Mouse (Mus musculus) midbrain, embryonic 14.5 days (tissue): ENCODE data around the gene Abca4. TPM values are rescaled to one million over a fixed set of nuclear protein-coding genes. Genes with fewer than 3 reads are reported as not detected.

Source experiments
- ATAC-seq: fragments of 200-750 bp; cut with Nextera tagmentation; 2 replicates; pipeline ENCODE4 v1.8.0; 2017; ENCODE audit warnings: moderate number of reproducible peaks, moderate library complexity; ENCODE audit not compliant: low FRiP score, low TSS enrichment
- DNase-seq: peaks from one replicate; pipeline ENCODE4 v3.0.0-alpha.2; 2015
- H3K27ac ChIP-seq: fragments of 300-500 bp; sonication (generic); replicated peaks from 2 replicates; pipeline ENCODE4 v1.5.1; 2014; ENCODE audit warnings: mild to moderate bottlenecking, low read depth, low read length, moderate library complexity
- H3K27me3 ChIP-seq: fragments of 300-500 bp; sonication (generic); 2 replicates; pipeline ENCODE4 v1.6.1; 2014; ENCODE audit warnings: low read length, control low read depth, mixed read lengths; ENCODE audit not compliant: control insufficient read depth, insufficient read depth
- H3K36me3 ChIP-seq: fragments of 300-500 bp; sonication (generic); 2 replicates; pipeline ENCODE4 v1.6.1; 2014; ENCODE audit warnings: low read length, control low read depth; ENCODE audit not compliant: control insufficient read depth, insufficient read depth
- H3K4me1 ChIP-seq: fragments of 300-500 bp; sonication (generic); 2 replicates; pipeline ENCODE4 v1.6.1; 2014; ENCODE audit warnings: mild to moderate bottlenecking, antibody characterized with exemption, low read length, control low read depth; ENCODE audit not compliant: control insufficient read depth, insufficient read depth
- H3K4me2 ChIP-seq: fragments of 300-500 bp; sonication (generic); 2 replicates; pipeline ENCODE4 v1.6.1; 2014; ENCODE audit warnings: mild to moderate bottlenecking, low read length, moderate library complexity
- H3K4me3 ChIP-seq: fragments of 300-500 bp; sonication (generic); replicated peaks from 2 replicates; pipeline ENCODE4 v1.5.1; 2014; ENCODE audit warnings: low read depth, low read length
- H3K9ac ChIP-seq: fragments of 300-500 bp; sonication (generic); replicated peaks from 2 replicates; pipeline ENCODE4 v1.6.1; 2014; ENCODE audit warnings: mild to moderate bottlenecking, low read length, moderate library complexity
- H3K9me3 ChIP-seq: fragments of 300-500 bp; sonication (generic); 2 replicates; pipeline ENCODE4 v1.6.1; 2016; ENCODE audit warnings: low read length, control low read depth, mixed read lengths; ENCODE audit not compliant: control insufficient read depth
- WGBS: fragments of 180-500 bp; shearing (Covaris S2); extraction: QIAGEN DNeasy Blood & Tissue Kit; methylation state at CpG from one replicate; pipeline ENCODE4 v1.1.7; 2014; 5-methylcytosine and 5-hydroxymethylcytosine counted together
- polyA plus RNA-seq: library from polyadenylated mRNA; unstranded; fragments of >200 nt; fragmentation: Nextera tagmentation; extraction: Ambion mirVana; gene quantifications from 2 replicates; pipeline ENCODE4 v1.2.1, GENCODE M21; 2014

Abca4 gene
- 1.00 and 1.6 TPM in 2 replicates for polyA plus RNA-seq

DNA sequence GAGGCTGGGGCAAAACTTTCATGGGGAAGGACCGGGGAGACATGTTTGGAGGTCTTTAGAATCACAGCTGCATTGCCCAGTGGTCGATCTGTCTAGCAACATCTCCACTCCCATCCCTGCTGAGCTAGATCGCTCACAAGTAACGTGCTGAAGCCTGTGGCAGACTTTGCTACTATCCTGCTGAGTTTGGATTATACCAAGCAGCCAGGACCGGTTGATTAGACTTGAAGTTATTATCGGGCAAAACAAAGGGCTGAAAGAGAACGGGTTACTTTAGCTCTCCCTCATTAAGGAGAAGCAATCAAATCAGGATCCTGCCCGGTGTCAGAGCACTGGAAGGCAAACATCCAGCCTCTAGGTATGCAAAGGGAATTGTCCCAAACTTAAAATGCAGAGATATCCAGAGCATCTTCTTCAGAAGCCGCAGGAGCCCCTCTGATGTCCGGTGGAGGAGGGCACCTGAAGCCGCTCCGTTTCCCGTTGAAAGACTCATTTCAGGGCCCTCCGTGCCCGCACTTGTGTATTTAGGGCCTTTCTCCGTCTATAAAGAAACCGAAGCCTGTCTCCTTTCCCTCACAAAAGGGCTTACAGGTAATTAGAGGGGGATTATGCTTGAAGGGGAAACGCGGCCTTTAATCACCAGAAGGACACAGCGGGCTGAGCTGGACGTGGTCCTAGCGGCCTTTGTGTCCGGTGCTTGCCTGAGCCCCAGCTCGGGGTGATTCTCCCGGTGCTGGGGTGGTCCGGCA is at the start of gene Abca4:
TSS of gene Abca4 (plus strand) at position 645 of the 749 bp plus-strand sequence.
- Histone ChIP-seq H3K9ac (peak within 1 kb of the TSS; percentile 39), H3K9me3 (no peaks in the 10 kb centered on the region), H3K4me2 (peak within 1 kb of the TSS; percentile 46), H3K27ac (no peak within 1 kb of the TSS), H3K4me3 (peak within 1 kb of the TSS; percentile 20), H3K27me3 (peaks cover 60% of the 10 kb centered on the region), H3K4me1 (peaks cover 40% of the 10 kb centered on the region), H3K36me3 (no peaks in the 10 kb centered on the region)
- no peak for ATAC-seq
- DNase-seq: peak; percentile 60
- 3% methylated on average over 26 of the region's 26 CpGs for WGBS

DNA sequence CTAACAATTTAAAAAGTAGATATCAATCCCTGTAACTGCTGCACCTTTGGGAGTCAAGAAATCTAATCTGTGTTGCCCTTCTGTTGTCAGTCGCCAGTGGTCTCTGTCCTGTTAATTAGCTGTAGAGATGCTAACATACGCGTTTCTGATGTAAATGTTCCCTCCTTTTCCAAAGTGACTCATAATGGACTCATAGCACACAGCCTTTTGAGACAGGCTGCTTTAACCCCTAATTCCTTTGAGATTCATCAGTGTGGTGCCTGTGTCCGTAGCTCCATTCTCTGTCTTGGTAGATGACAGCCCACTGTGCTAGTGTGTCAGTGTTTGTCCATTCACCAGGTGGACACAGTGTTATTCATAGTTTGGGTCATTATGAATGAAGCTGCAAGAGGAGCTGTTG is 49.1 kb upstream of the Abca4 start:
- no peaks in the 10 kb centered on the region for H3K4me1 ChIP-seq
- H3K27ac ChIP-seq: no peak overlapping the region
- H3K27me3 ChIP-seq: no peaks in the 10 kb centered on the region
- H3K4me2 ChIP-seq: no peak overlapping the region
- 69% methylated on average over 4 of the region's 4 CpGs for WGBS
- no peaks in the 10 kb centered on the region for H3K9me3 ChIP-seq
- no peak overlapping the region for H3K4me3 ChIP-seq
- no peak overlapping the region for H3K9ac ChIP-seq
- ATAC-seq (no peak), DNase-seq (no peak)
- H3K36me3 ChIP-seq: no peaks in the 10 kb centered on the region

DNA sequence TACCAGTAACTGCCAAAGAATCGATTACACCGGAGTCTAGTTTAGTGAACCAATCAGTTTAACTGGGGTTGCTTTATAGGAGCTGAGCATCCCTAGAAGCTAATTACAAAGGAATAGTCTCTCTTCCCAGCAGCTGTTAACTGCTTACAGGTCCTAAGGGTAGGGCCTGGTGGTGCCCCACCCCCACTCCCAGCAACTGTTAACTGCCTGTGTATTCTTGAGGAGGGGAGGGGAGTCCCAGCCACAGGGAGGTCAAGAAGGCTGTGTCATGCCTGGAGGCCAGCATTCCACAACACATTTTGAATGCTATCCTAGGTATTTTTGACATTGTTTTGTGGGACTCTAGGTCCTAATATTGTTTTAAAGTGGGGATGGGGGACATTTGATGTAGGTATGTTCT is 44.3 kb upstream of the Abca4 start:
- 91% methylated on average over 2 of the region's 2 CpGs for WGBS
- no peaks in the 10 kb centered on the region for H3K9me3 ChIP-seq
- no peak overlapping the region for H3K9ac ChIP-seq
- ATAC-seq (no peak), DNase-seq (no peak)
- no peak overlapping the region for H3K27ac ChIP-seq
- H3K4me1 ChIP-seq: no peaks in the 10 kb centered on the region
- H3K4me2 ChIP-seq: no peak overlapping the region
- no peak overlapping the region for H3K4me3 ChIP-seq
- no peaks in the 10 kb centered on the region for H3K27me3 ChIP-seq
- no peaks in the 10 kb centered on the region for H3K36me3 ChIP-seq

DNA sequence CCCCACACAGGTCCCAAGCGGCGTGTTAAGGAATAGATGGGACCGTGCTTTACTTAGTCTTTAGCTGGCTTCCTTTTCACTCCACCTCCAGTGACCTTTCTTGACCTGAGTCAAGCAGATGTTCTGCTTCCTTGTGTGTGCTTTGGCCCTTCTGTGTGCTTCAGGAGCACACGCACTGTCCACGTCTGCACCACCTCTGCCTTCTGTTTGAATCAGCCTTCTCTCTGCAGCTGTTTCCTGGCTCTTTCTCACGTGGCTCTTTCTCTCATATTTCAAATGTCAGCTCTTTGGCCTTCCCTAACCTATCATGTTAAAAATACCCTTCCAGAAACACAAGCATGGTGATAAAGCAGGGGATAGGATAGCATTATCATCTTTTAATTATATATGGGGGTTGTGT is 42.7 kb upstream of the Abca4 start:
- Histone ChIP-seq H3K36me3 (no peaks in the 10 kb centered on the region), H3K27me3 (no peaks in the 10 kb centered on the region), H3K27ac (no peak overlapping the region), H3K4me2 (no peak overlapping the region), H3K9ac (no peak overlapping the region), H3K4me1 (no peaks in the 10 kb centered on the region), H3K4me3 (no peak overlapping the region), H3K9me3 (no peaks in the 10 kb centered on the region)
- WGBS: 79% methylated on average over 6 of the region's 6 CpGs
- ATAC-seq (no peak), DNase-seq (no peak)

DNA sequence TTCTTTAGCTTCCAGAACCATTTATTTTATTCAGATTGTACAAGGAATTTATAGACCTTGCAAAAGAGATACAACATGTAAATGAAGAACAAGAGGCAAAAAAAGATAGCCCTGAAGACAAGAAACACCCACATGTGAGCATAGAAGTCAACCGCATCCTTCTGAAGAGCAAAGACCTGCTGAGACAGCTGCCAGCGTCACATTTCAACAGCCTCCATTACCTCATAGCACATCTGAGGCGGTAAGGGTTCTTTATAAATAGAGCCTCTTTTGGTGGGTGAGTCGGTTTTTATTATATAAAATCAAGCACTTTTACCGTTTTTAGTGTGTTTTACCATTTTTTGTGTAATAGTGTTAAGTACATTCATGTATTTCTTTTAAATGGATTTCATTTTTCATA is 34.4 kb upstream of the Abca4 start:
- no peaks in the 10 kb centered on the region for H3K4me1 ChIP-seq
- no peak overlapping the region for H3K4me3 ChIP-seq
- H3K27me3 ChIP-seq: no peaks in the 10 kb centered on the region
- no peaks in the 10 kb centered on the region for H3K36me3 ChIP-seq
- H3K9ac ChIP-seq: no peak overlapping the region
- no peak overlapping the region for H3K27ac ChIP-seq
- no peak for DNase-seq
- 93% methylated on average over 5 of the region's 5 CpGs for WGBS
- H3K4me2 ChIP-seq: no peak overlapping the region
- no peak for ATAC-seq
- no peaks in the 10 kb centered on the region for H3K9me3 ChIP-seq

DNA sequence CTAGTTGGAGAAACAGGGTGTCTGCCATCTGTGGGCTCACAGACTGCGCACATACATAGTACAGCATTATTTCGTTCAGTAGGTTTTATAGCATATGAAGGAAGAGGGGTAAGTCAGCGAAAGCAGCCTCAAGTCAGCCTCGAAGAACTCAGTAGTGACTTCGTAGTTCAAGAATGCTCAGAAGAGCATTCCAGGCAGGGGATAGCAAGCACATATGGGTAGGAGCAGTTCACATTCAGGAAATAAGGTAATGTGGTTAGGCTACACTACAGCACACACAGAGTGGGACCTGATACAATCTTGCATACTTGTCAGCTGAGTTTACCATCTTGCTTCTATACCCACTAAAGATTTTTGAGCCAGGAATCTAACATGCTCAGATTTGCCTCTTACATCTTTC is 34.0 kb upstream of the Abca4 start:
- H3K4me3 ChIP-seq: no peak overlapping the region
- no peak overlapping the region for H3K9ac ChIP-seq
- ATAC-seq (no peak), DNase-seq (no peak)
- no peaks in the 10 kb centered on the region for H3K27me3 ChIP-seq
- H3K4me2 ChIP-seq: no peak overlapping the region
- WGBS: 92% methylated on average over 5 of the region's 5 CpGs
- no peak overlapping the region for H3K27ac ChIP-seq
- H3K36me3 ChIP-seq: no peaks in the 10 kb centered on the region
- no peaks in the 10 kb centered on the region for H3K4me1 ChIP-seq
- H3K9me3 ChIP-seq: no peaks in the 10 kb centered on the region

DNA sequence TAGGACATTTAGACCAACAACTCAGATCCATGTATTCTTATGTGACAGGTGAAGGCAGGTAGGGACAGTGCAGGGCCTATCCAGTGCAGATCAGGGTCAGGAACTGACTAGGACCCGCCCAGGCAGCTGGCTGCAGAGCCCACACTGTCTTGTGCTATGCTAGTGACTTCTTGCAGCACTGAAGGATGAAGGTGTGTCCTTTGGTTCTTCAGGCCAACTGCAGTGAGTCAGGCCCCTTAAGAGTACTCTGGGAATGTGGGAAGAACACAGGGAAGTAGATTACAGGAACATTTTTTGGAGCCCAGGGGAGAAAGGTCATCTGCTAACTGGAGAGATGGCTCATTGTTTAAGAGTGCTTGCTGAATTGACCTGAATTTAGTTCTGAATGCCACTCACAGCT is 31.8 kb upstream of the Abca4 start:
- ATAC-seq (no peak), DNase-seq (no peak)
- Histone ChIP-seq H3K27ac (no peak overlapping the region), H3K4me2 (no peak overlapping the region), H3K27me3 (no peaks in the 10 kb centered on the region), H3K36me3 (no peaks in the 10 kb centered on the region), H3K4me1 (no peaks in the 10 kb centered on the region), H3K9ac (no peak overlapping the region), H3K9me3 (no peaks in the 10 kb centered on the region), H3K4me3 (no peak overlapping the region)
- 88% methylated on average over 1 of the region's 1 CpGs for WGBS

DNA sequence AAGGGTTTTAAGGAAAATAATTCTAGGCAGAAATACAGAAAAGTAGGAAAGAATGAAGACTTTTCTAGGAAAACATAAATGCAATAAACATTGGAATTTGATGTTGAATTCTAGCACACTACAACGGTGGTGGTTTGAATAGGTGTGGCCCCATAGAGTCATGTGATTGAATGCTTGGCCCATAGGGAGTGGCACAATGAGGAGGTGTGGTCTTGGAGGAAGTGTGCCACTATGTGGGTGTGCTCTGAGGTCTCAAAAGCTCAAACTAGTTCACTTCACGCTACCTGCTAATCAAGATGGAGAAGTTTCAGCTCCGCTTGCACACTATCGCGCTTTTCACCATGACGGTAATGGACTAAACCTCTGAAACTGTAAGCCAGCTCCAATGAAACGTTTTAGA is 25.8 kb upstream of the Abca4 start:
- Histone ChIP-seq H3K36me3 (no peaks in the 10 kb centered on the region), H3K27me3 (no peaks in the 10 kb centered on the region), H3K9me3 (no peaks in the 10 kb centered on the region), H3K4me2 (no peak overlapping the region), H3K27ac (no peak overlapping the region), H3K4me1 (no peaks in the 10 kb centered on the region), H3K4me3 (no peak overlapping the region), H3K9ac (no peak overlapping the region)
- WGBS: 91% methylated on average over 7 of the region's 7 CpGs
- ATAC-seq (no peak), DNase-seq (no peak)

DNA sequence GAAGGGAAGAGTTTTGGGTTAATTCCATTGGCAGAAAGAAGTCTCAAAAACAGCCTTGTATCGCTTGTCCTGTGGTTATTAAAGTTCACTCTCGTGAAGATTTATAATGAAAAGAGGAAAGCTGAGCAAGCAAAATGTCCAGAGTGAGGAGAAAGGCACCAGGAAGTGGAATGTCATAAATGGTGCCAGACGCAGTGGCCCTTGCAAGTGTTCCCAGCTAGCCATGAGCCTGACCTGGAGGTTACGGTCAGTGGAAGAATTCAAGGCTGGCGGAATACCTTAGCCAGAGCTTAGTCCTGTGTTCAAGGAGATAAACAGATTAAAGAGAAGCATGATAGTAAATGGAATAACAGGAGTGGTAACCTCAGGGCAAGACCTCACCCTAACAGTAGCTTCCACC is 25.1 kb upstream of the Abca4 start:
- no peak for ATAC-seq
- H3K36me3 ChIP-seq: no peaks in the 10 kb centered on the region
- no peaks in the 10 kb centered on the region for H3K4me1 ChIP-seq
- no peaks in the 10 kb centered on the region for H3K9me3 ChIP-seq
- 96% methylated on average over 5 of the region's 5 CpGs for WGBS
- H3K4me2 ChIP-seq: no peak overlapping the region
- DNase-seq: no peak
- H3K27ac ChIP-seq: no peak overlapping the region
- H3K27me3 ChIP-seq: no peaks in the 10 kb centered on the region
- no peak overlapping the region for H3K4me3 ChIP-seq
- no peak overlapping the region for H3K9ac ChIP-seq
